Mouse (Mus musculus): Measurements from ENCODE around the gene Slfn8. TPM values are rescaled to one million over a fixed set of nuclear protein-coding genes. Genes with fewer than 3 reads are reported as not detected.

Slfn8 gene
- polyA plus RNA-seq, 1 experiment from 2014 or later = 0.36 TPM

DNA sequence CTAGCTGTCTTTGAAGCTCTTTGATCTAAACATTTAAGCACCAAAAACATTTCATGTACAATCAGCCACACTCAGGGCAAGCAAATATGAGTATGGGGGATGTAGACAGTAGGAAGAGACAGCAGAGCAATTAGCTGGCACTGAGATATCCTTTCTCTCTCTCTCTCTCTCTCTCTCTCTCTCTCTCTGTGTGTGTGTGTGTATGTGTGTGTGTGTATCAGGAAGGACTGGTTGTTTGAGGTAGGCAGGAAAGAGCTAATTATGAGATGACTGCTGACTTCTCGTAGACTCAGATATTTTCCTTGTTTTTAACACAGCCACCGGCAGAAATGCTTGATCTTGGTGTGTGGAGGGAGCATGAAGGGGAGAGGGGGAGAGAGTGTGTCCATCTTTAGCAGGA, 58.9 kb downstream of the Slfn8 start:
- Histone ChIP-seq H3K4me2 (ENCODE audit: low read depth, low read length) (no peak overlapping the region), H3K4me3 (ENCODE audit: low read depth, low read length) (no peak overlapping the region), H3K36me3 (replicated peaks; ENCODE audit: control insufficient read depth, insufficient read depth, low read depth, low read length) (no peaks in the 10 kb centered on the region), H3K9me3 (replicated peaks; ENCODE audit: control insufficient read depth, low read length) (no peaks in the 10 kb centered on the region), H3K27ac (replicated peaks; ENCODE audit: low read depth, low read length) (no peak overlapping the region), H3K9ac (replicated peaks; ENCODE audit: low read length) (no peak overlapping the region), H3K4me1 (ENCODE audit: control insufficient read depth, insufficient read depth, low read length) (no peaks in the 10 kb centered on the region), H3K27me3 (ENCODE audit: control insufficient read depth, insufficient read depth, low read length) (no peaks in the 10 kb centered on the region)
- WGBS = 54% methylated on average over 2 of the region's 2 CpGs
- DNase-seq (ENCODE audit: low spot score) = no peak
- no peak for ATAC-seq (replicated peaks; ENCODE audit: insufficient number of reproducible peaks, low FRiP score, low TSS enrichment, low read depth)

DNA sequence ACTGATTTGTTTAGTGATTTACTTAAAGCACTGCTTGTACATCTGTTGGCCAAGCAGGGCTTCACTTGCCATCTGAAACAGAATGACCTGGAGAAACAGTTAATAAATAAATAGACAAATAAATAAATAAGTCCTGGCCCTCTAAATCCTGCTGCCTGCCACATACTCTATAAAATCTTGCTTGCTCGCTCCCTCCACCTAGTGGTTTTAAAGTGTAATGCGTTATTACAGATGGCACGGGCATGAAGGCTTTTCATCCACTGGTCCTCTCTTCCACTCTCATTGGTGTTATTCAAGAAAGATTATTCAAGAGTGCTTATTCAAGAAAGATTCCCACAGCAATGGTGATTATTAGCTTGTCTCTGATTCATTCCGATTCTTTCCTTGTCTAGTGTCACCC, 61.0 kb downstream of the Slfn8 start:
- Histone ChIP-seq H3K9me3 (replicated peaks; ENCODE audit: control insufficient read depth, low read length) (no peaks in the 10 kb centered on the region), H3K4me2 (ENCODE audit: low read depth, low read length) (no peak overlapping the region), H3K27ac (replicated peaks; ENCODE audit: low read depth, low read length) (no peak overlapping the region), H3K4me1 (ENCODE audit: control insufficient read depth, insufficient read depth, low read length) (no peaks in the 10 kb centered on the region), H3K9ac (replicated peaks; ENCODE audit: low read length) (no peak overlapping the region), H3K27me3 (ENCODE audit: control insufficient read depth, insufficient read depth, low read length) (no peaks in the 10 kb centered on the region), H3K36me3 (replicated peaks; ENCODE audit: control insufficient read depth, insufficient read depth, low read depth, low read length) (no peaks in the 10 kb centered on the region), H3K4me3 (ENCODE audit: low read depth, low read length) (no peak overlapping the region)
- ATAC-seq (replicated peaks; ENCODE audit: insufficient number of reproducible peaks, low FRiP score, low TSS enrichment, low read depth) (no peak), DNase-seq (ENCODE audit: low spot score) (peak; percentile 59)
- WGBS = 19% methylated on average over 4 of the region's 4 CpGs

GRCm38 (mm10) chr11:82956925-82957324, 63.7 kb downstream of the Slfn8 start:
- DNase-seq (ENCODE audit: low spot score) = no peak
- H3K4me1 ChIP-seq (ENCODE audit: control insufficient read depth, insufficient read depth, low read length) = 0 out of 2 replicates have a peak, but pooled peaks cover under 1% of the 10 kb centered on the region
- H3K27me3 ChIP-seq (ENCODE audit: control insufficient read depth, insufficient read depth, low read length) = peaks cover 13% of the 10 kb centered on the region
- no peaks in the 10 kb centered on the region for H3K9me3 ChIP-seq (replicated peaks; ENCODE audit: control insufficient read depth, low read length)
- H3K4me2 ChIP-seq (ENCODE audit: low read depth, low read length) = no peak overlapping the region
- 85% methylated on average over 10 of the region's 10 CpGs for WGBS
- H3K9ac ChIP-seq (replicated peaks; ENCODE audit: low read length) = no peak overlapping the region
- no peak overlapping the region for H3K27ac ChIP-seq (replicated peaks; ENCODE audit: low read depth, low read length)
- ATAC-seq (replicated peaks; ENCODE audit: insufficient number of reproducible peaks, low FRiP score, low TSS enrichment, low read depth) = no peak
- H3K4me3 ChIP-seq (ENCODE audit: low read depth, low read length) = no peak overlapping the region
- H3K36me3 ChIP-seq (replicated peaks; ENCODE audit: control insufficient read depth, insufficient read depth, low read depth, low read length) = no peaks in the 10 kb centered on the region

- 77% methylated on average over 6 of the region's 6 CpGs for WGBS
- ATAC-seq (replicated peaks; ENCODE audit: insufficient number of reproducible peaks, low FRiP score, low TSS enrichment, low read depth) = no peak
- H3K9ac ChIP-seq (replicated peaks; ENCODE audit: low read length) = no peak overlapping the region
Observed at GRCm38 (mm10) chr11:82954631-82955030, 66.0 kb downstream of the Slfn8 start.

DNA sequence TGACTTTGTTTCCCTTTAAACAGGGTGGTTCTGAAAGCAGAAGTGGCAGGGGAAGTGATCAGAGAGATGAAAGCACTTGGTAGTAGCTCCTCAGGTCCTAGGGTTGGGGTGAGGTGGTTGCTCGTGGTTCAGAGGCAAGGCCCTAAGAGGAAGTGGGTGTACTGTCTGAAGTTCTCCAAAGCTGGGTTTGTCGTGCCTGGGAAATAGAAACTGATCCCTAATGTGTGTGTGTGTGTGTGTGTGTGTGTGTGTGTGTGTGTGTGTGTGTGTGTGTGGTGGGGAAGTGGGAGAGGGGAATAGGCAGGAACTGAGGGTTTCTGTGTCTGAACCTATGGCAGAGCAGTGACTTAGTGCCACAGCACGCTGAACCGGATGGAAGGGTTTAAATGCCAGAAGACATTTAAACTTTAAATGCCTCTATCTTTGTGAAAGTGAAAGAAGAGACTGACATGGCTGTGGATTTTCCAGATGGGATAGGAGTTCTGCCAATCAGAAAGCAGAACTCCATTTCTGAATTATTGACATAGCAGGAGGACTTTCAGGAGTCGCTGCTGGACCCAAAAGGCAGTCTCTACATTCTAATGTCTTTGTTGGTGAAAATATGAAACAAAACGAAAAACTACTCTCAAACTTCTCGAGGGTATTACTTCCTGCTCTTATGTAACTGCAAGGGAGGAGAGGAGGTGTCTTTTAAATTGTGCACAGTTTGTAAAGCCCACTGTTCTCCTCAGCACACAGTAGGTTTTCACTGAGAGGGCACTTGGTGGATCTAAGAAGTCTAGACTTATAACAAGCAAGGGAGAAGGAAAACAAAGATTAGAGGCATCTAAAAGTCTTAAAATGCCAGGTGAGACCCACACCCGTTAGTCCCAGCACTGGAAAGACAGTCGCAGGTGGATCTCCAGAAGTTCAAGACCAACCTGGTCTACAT, 67.7 kb downstream of the Slfn8 start:
- 69% methylated on average over 9 of the region's 9 CpGs for WGBS
- Histone ChIP-seq H3K9ac (replicated peaks; ENCODE audit: low read length) (no peak overlapping the region), H3K27me3 (ENCODE audit: control insufficient read depth, insufficient read depth, low read length) (peaks cover 28% of the 10 kb centered on the region)

More at GRCm38 (mm10) chr11:82954631-82955030, 66.0 kb downstream of the Slfn8 start:
- Histone ChIP-seq H3K27me3 (ENCODE audit: control insufficient read depth, insufficient read depth, low read length) (peaks cover 28% of the 10 kb centered on the region), H3K9me3 (replicated peaks; ENCODE audit: control insufficient read depth, low read length) (no peaks in the 10 kb centered on the region), H3K4me1 (ENCODE audit: control insufficient read depth, insufficient read depth, low read length) (0 out of 2 replicates have a peak, but pooled peaks cover 2% of the 10 kb centered on the region), H3K4me2 (ENCODE audit: low read depth, low read length) (no peak overlapping the region), H3K36me3 (replicated peaks; ENCODE audit: control insufficient read depth, insufficient read depth, low read depth, low read length) (no peaks in the 10 kb centered on the region), H3K27ac (replicated peaks; ENCODE audit: low read depth, low read length) (no peak overlapping the region), H3K4me3 (ENCODE audit: low read depth, low read length) (no peak overlapping the region)
- DNase-seq (ENCODE audit: low spot score) = no peak

More for the DNA sequence above, 67.7 kb downstream of the Slfn8 start:
- H3K36me3 ChIP-seq (replicated peaks; ENCODE audit: control insufficient read depth, insufficient read depth, low read depth, low read length) = no peaks in the 10 kb centered on the region
- no peak for DNase-seq (ENCODE audit: low spot score)
- H3K27ac ChIP-seq (replicated peaks; ENCODE audit: low read depth, low read length) = no peak overlapping the region
- ATAC-seq (replicated peaks; ENCODE audit: insufficient number of reproducible peaks, low FRiP score, low TSS enrichment, low read depth) = no peak
- H3K4me2 ChIP-seq (ENCODE audit: low read depth, low read length) = no peak overlapping the region
- no peaks in the 10 kb centered on the region for H3K9me3 ChIP-seq (replicated peaks; ENCODE audit: control insufficient read depth, low read length)
- H3K4me3 ChIP-seq (ENCODE audit: low read depth, low read length) = no peak overlapping the region
- H3K4me1 ChIP-seq (ENCODE audit: control insufficient read depth, insufficient read depth, low read length) = 0 out of 2 replicates have a peak, but pooled peaks cover 2% of the 10 kb centered on the region

Small RNAs within 50 kb of the gene (microRNA-seq; reads per million reads assigned to microRNA genes)
- gene Gm27598 (ENCODE audit: borderline number of aligned reads) (not detected), gene Mir7679 (ENCODE audit: borderline number of aligned reads) (not detected)

Other genes starting within 250 kb of the Slfn8 start
- 44.8 and 48.1 TPM in 2 replicates for gene Lig3, start 239.7 kb downstream of the Slfn8 start, polyA plus RNA-seq (2014; fragmentation: Nextera tagmentation; extraction: Ambion mirVana)
- gene Rffl, start 149.6 kb downstream of the Slfn8 start, polyA plus RNA-seq (2014; fragmentation: Nextera tagmentation; extraction: Ambion mirVana) = 12.1 and 12.8 TPM in 2 replicates
- gene Rad51d, start 130.2 kb downstream of the Slfn8 start, polyA plus RNA-seq (2014; fragmentation: Nextera tagmentation; extraction: Ambion mirVana) = 13.4 and 13.5 TPM in 2 replicates
- gene Fndc8, start 128.7 kb downstream of the Slfn8 start, polyA plus RNA-seq (2014; fragmentation: Nextera tagmentation; extraction: Ambion mirVana) = 0.18 TPM in 1 of 2 replicates, not detected in the other
- gene Nle1, start 112.4 kb downstream of the Slfn8 start, polyA plus RNA-seq (2014; fragmentation: Nextera tagmentation; extraction: Ambion mirVana) = 23.2 and 33.7 TPM in 2 replicates
- 2.6 and 2.9 TPM in 2 replicates for gene Unc45b, start 110.3 kb downstream of the Slfn8 start, polyA plus RNA-seq (2014; fragmentation: Nextera tagmentation; extraction: Ambion mirVana)
- gene Slfn5, start 69.5 kb downstream of the Slfn8 start, polyA plus RNA-seq (2014; fragmentation: Nextera tagmentation; extraction: Ambion mirVana) = 0.90 and 1.4 TPM in 2 replicates
- gene Slfn9, start 29.0 kb downstream of the Slfn8 start, polyA plus RNA-seq (2014; fragmentation: Nextera tagmentation; extraction: Ambion mirVana) = 12.6 and 15.3 TPM in 2 replicates
- 1.5 and 1.8 TPM in 2 replicates for gene Slfn2, start 44.3 kb upstream of the Slfn8 start, polyA plus RNA-seq (2014; fragmentation: Nextera tagmentation; extraction: Ambion mirVana)
- 0.11 TPM in 1 of 2 replicates, not detected in the other for gene Slfn1, start 96.0 kb upstream of the Slfn8 start, polyA plus RNA-seq (2014; fragmentation: Nextera tagmentation; extraction: Ambion mirVana)
- gene Slfn4, start 154.4 kb upstream of the Slfn8 start, polyA plus RNA-seq (2014; fragmentation: Nextera tagmentation; extraction: Ambion mirVana) = not detected in 2 replicates
- gene Slfn3, start 170.5 kb upstream of the Slfn8 start, polyA plus RNA-seq (2014; fragmentation: Nextera tagmentation; extraction: Ambion mirVana) = 1.2 and 1.4 TPM in 2 replicates